Mouse (Mus musculus): ENCODE results near the gene Cd8b1.

GRCm38 (mm10) chr6:71321826-71322283 is 733 bp upstream of the Cd8b1 start, which contains the start of gene Smyd1:
- TF ChIP-seq CTCF (IDR thresholded peaks at IDR 0.05; ENCODE audit: low read depth, low read length) (no peak), POLR2A (IDR thresholded peaks at IDR 0.05; ENCODE audit: extremely low read depth, insufficient read depth, low read length) (no peak)

All from liver, adult 2 months (tissue).